Mouse (Mus musculus): Measurements from ENCODE around the gene Pgbd5.
"Not testable (repeated sequence)": the region's sequence is repeated elsewhere in the genome, so short reads cannot be mapped to it uniquely, and the experiment has no call there.

Gene Pgbd5

DNA sequence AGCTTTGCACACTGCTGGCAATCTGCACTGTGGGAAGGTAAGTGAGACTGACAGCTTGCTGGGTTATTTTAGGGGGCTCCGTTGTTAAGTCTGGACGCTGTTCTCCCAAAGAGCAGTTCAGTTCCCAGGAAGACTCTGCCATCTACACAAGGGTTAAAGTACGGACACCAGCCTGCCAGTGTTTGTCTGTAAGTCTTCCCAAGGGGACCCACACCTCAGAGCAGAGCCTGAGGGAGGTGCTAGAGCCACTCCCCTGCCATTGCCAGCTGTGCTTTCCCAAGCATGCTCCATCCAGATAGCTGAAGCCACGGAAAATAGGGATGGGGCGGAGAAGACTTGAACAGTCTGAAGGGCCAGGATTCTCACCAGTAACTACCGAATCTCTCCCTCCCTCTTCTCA lies 8.6 kb downstream of the Pgbd5 start:
- in situ Hi-C loops (cut with MboI; ENCODE audit: low sequenced_read_pairs) = no loop called here

DNA sequence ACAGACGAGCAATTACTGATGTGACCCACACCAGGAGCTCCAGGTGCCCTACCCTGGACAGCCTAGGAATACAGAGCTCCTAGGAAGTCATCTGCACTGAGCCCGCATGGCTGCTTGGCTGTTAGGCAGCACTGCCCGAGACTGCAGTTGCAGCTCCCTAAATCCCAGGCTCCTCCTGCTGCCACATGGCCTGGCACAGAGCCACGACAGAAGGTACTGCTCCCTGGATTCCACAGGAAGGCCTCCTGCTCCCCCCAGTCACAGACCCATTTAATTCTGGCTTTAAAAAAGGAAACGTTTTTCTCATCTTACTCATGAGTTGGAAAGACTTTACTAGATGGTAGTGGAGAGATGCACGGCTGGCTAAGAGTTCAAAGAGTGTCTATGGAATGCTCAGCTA lies 10.0 kb downstream of the Pgbd5 start:
- in situ Hi-C loops (cut with MboI; ENCODE audit: low sequenced_read_pairs) = no loop called here

- in situ Hi-C loops (cut with MboI; ENCODE audit: low sequenced_read_pairs) = not testable (repeated sequence)
These were observed 10.7 kb downstream of the Pgbd5 start for GRCm38 (mm10) chr8:124428721-124429120.

- in situ Hi-C loops (cut with MboI; ENCODE audit: low sequenced_read_pairs) = no loop called here
These were observed 18.0 kb downstream of the Pgbd5 start for GRCm38 (mm10) chr8:124421413-124421812.

DNA sequence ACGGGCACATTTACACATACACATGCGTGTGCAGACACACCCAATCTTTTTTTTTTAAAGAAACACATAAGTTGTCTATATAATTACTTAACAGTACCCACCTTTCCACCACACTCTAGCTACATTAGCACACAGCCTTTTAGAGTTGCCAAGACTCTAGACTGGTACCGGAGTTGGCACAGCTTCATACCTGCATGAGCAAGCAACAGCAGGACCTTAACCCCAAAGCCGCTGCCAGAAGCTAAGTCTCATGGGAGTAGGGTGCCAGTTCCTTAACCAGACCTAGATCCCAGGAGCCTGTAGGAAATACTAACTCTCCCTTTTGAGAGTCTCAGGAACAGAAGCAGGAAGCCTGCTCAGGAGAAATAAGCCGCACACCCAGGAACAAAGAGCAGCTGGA lies 20.5 kb downstream of the Pgbd5 start:
- in situ Hi-C loops (cut with MboI; ENCODE audit: low sequenced_read_pairs) = no loop called here

GRCm38 (mm10) chr8:124418185-124418584 lies 21.3 kb downstream of the Pgbd5 start:
- in situ Hi-C loops (cut with MboI; ENCODE audit: low sequenced_read_pairs) = no loop called here

DNA sequence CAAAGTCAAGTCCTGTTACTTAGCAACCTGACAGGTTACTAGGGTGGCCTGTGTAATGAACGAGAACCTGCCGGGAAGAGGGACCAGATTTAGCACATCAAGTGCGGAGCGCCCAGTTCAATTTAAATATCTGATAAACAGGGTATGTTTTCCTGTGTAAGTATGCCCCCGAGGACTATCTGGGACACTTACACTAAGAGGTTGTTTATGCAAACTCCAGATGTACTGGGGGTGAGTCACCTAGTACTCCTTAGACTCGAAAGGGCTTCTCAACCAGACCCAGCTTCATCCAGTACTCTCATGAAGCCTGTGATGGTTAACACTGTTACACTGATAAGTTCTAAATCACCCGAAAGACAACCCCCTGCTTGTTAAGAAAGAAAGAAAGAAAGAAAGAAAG lies 22.8 kb downstream of the Pgbd5 start:
- in situ Hi-C loops (cut with MboI; ENCODE audit: low sequenced_read_pairs) = no loop called here

GRCm38 (mm10) chr8:124415789-124416188 lies 23.7 kb downstream of the Pgbd5 start:
- in situ Hi-C loops (cut with MboI; ENCODE audit: low sequenced_read_pairs) = no loop called here

GRCm38 (mm10) chr8:124415002-124415401 lies 24.5 kb downstream of the Pgbd5 start:
- in situ Hi-C loops (cut with MboI; ENCODE audit: low sequenced_read_pairs) = no loop called here

DNA sequence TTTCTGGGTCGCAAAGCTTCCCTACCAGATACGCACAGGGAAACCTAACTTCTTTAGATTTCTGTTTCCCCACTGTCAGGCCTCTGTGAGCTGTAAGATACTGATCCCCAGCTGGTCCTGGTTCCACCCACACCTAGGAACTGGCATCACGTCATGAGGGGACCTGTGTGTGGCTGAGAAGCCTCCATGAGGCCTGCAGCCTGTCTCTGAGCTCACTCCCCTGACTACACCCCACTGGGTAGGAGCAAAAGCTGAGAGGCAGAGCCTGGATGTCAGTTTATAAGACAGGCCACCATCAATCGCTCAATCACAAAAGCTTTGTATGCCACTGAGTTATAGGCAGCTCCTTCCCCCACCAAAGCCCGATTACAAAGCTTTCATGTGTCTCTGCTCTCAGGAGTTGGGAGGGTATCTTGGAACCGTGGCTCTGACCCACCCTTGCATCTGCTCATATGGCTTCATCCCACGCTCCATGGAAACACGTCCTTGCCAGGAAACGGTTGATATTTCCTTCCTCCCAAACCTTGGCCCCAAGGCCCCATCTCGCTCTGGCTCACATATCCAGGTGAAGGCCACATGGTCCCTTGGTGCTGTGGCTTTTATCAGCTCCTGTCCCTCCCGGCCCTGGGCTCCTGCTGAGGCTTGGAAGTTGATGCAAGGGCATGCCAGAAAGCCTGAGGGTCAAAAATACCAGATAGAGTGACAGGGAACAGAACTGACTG lies 26.1 kb downstream of the Pgbd5 start:
- in situ Hi-C loops (cut with MboI; ENCODE audit: low sequenced_read_pairs) = no loop called here

DNA sequence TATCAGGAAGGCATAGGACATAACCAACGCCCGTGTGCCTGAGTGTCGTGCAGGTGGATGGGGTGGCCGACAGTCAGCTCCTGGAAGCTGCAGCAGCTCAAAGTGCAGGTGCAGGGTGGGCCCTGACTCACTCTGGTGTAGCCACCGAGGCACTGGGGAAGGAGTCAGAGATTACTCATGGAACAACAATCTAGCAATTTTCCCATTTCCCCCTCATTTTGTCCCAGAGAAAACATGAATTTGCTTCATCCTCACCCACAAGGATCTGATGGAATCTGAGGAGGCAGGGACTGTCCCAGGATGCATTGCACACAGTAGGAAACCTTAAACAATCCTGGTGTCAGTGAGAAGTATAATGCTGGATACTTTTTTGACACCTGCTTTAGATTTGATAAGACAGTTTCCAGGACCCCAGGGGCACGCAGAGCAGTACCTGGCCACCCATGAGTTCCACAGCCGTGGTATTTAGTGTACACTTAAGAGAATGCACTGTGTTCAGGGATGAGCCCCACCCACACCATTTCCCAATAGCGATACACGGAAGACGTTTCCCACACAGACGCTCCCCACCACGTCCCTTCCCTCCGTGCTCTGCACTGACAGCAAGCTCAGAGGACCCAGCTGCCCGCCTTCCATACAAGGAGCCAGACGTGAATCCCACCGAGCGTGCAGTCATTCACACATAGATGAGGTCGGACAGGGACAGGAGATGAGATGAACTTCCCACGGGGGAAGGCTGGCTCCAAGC lies 26.8 kb downstream of the Pgbd5 start:
- in situ Hi-C loops (cut with MboI; ENCODE audit: low sequenced_read_pairs) = no loop called here

DNA sequence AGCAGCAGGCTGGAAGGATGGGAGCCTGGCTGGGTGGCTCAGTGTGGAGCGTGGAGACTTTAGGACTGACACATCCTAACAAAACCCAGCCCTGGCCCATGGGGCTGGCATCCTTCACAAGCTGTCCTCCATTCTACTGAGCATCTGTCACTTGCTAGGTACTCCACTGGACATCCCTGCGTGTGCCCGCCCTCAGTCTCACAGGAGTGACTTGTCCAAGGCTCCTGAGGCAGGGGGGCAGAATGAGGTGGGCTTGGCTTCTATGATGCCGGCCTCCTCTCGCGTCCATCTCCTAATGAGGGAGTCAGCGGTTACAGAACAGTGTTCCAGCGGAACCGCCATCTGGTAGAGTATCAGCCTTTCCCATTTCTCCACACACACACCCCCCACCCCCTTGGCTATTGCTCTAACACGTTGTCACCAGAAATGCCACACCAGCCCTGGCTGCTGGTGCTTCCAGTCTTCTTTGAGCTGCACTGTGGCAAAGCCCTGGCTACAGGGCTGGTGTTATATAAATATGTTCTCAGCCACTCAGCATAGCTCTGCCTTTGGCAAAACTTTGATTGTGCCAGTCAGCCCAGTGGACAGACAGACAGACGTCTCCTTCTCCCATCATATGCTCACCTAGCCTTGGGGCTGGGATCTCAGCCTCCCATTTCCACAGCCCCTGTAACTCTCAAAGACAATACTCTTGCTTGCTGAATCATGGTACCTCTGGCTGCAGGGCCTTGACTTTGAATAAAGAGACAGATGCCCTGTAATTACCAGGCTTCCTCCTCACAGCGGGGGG lies 34.8 kb downstream of the Pgbd5 start:
- in situ Hi-C loops (cut with MboI; ENCODE audit: low sequenced_read_pairs) = no loop called here

DNA sequence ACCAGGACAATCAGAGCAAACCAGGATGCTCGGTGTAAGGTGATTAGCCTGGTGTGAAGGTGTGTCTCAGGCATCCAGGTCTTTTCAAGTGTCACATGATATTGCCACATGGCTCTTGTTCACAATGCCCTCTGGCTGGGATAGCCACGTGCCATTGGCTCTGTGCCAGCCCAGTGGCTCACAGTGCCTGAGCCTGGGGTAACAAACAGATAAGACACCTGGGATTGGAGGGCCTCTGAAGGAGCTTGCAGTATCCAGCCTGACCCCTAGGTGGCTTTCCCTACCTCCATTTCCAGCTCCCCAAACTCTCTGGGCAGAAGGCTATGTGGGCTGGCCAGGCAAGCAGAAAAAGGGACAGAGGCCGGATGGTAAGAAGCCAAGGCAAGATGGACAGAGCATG lies 35.6 kb downstream of the Pgbd5 start:
- in situ Hi-C loops (cut with MboI; ENCODE audit: low sequenced_read_pairs) = no loop called here

GRCm38 (mm10) chr8:124399403-124399861 lies 40.0 kb downstream of the Pgbd5 start:
- in situ Hi-C loops (cut with MboI; ENCODE audit: low sequenced_read_pairs) = no loop called here

- in situ Hi-C loops (cut with MboI; ENCODE audit: low sequenced_read_pairs) = no loop called here
These were observed 40.5 kb downstream of the Pgbd5 start for GRCm38 (mm10) chr8:124398843-124399402.

GRCm38 (mm10) chr8:124397321-124398065 lies 42.0 kb downstream of the Pgbd5 start:
- in situ Hi-C loops (cut with MboI; ENCODE audit: low sequenced_read_pairs) = no loop called here

DNA sequence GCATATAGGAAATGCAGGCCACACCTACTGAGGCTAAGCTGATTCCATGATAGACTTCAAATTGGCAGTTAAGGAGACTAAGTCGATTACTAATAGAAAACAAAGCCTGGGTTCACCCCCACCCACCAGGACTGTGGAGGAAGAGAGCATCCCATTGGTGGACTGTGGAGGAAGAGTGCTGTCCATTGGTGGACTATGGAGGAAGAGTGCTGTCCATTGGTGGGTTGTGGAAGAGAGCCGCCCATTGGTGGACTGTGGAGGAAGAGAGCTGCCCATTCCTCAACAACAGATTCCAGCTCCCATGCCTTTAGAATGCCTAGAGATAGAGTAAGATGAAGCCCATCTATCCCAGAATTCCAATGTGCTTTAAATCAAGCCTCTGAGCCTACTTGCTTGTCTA lies 42.9 kb downstream of the Pgbd5 start:
- in situ Hi-C loops (cut with MboI; ENCODE audit: low sequenced_read_pairs) = no loop called here

DNA sequence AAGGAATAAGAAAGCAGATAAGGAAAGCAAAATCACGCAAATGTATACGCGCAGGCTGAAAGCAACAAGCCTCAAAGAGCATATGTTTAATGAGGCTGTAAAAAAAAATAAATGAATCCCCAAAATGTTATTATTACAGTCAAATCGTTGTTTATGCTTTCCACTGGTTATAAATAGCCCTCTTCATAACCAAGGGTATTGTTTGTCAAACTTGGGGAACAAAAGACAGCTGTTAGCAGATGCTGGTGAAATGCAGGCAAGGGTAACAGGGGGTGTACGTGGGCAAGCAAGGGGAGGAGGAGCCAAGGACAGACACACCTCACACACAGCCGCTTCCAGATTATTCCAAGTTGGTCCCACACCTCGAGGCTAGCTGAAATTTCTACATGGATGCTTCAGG lies 44.1 kb downstream of the Pgbd5 start:
- in situ Hi-C loops (cut with MboI; ENCODE audit: low sequenced_read_pairs) = no loop called here

GRCm38 (mm10) chr8:124394951-124395350 lies 44.5 kb downstream of the Pgbd5 start:
- in situ Hi-C loops (cut with MboI; ENCODE audit: low sequenced_read_pairs) = no loop called here

DNA sequence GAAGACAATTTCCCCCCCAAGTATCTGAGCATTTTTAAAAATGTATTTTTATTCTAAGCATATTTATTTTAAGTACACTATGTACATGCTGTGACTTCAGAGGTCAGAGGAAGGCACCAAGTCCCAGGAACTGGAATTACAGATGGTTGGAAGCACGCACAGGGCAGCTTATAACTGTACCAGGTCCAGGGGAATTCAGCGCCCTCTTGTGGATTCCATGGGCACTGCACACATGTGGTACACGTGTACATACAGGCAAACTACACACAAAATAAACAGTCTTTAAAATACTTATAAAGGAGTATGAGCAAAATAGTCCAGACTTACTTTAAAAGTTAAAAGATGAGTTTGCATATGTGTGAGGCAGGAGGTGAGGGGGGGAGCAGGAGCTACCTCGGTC lies 45.5 kb downstream of the Pgbd5 start:
- in situ Hi-C loops (cut with MboI; ENCODE audit: low sequenced_read_pairs) = no loop called here

GRCm38 (mm10) chr8:124393013-124393412 lies 46.4 kb downstream of the Pgbd5 start:
- in situ Hi-C loops (cut with MboI; ENCODE audit: low sequenced_read_pairs) = no loop called here

Data from CH12F3 (cell line).